Mouse (Mus musculus) liver, embryonic 11.5 days (tissue): ENCODE data around the gene Exosc10. TPM values are rescaled to one million over a fixed set of nuclear protein-coding genes. Genes with fewer than 3 reads are reported as not detected.

Experiments
- ATAC-seq: fragments of 200-750 bp; cut with Nextera tagmentation; replicated peaks from 2 replicates; pipeline ENCODE4 v1.8.0; 2017; ENCODE audit warnings: moderate number of reproducible peaks, mild to moderate bottlenecking, moderate TSS enrichment, moderate library complexity; ENCODE audit not compliant: low FRiP score
- DNase-seq: peaks from one replicate; pipeline ENCODE4 v3.0.0-alpha.2; 2017; ENCODE audit warnings: low spot score
- H3K27ac ChIP-seq: fragments of 300-500 bp; sonication (generic); 2 replicates; pipeline ENCODE4 v1.5.1; 2014; ENCODE audit warnings: mild to moderate bottlenecking, low read depth, low read length, control low read depth
- H3K27me3 ChIP-seq: fragments of 300-500 bp; sonication (generic); replicated peaks from 2 replicates; pipeline ENCODE4 v1.6.1; 2014; ENCODE audit warnings: low read length, mixed read lengths; ENCODE audit not compliant: control insufficient read depth, insufficient read depth
- H3K36me3 ChIP-seq: fragments of 300-500 bp; sonication (generic); 2 replicates; pipeline ENCODE4 v1.6.1; 2014; ENCODE audit warnings: mild to moderate bottlenecking, low read length, moderate library complexity, mixed read lengths; ENCODE audit not compliant: control insufficient read depth, insufficient read depth
- H3K4me1 ChIP-seq: fragments of 300-500 bp; sonication (generic); replicated peaks from 2 replicates; pipeline ENCODE4 v1.6.1; 2014; ENCODE audit warnings: low read length, mixed read lengths; ENCODE audit not compliant: control insufficient read depth, insufficient read depth
- H3K4me2 ChIP-seq: fragments of 300-500 bp; sonication (generic); 2 replicates; pipeline ENCODE4 v1.6.1; 2014; ENCODE audit warnings: mild to moderate bottlenecking, control low read depth, moderate library complexity
- H3K4me3 ChIP-seq: fragments of 300-500 bp; sonication (generic); 2 replicates; pipeline ENCODE4 v1.5.1; 2014; ENCODE audit warnings: low read depth, low read length, control low read depth
- H3K9ac ChIP-seq: fragments of 300-500 bp; sonication (generic); 2 replicates; pipeline ENCODE4 v1.6.1; 2014; ENCODE audit warnings: low read depth, low read length, control low read depth
- H3K9me3 ChIP-seq: fragments of 300-500 bp; sonication (generic); 2 replicates; pipeline ENCODE4 v1.6.1; 2016; ENCODE audit warnings: low read length, inconsistent platforms, mixed read lengths; ENCODE audit not compliant: control insufficient read depth
- WGBS: fragments of 180-500 bp; shearing (Covaris S2); extraction: QIAGEN DNeasy Blood & Tissue Kit; methylation state at CpG from one replicate; pipeline ENCODE4 v1.1.7; 2014; 5-methylcytosine and 5-hydroxymethylcytosine counted together
- polyA plus RNA-seq: library from polyadenylated mRNA; unstranded; fragments of >200 nt; fragmentation: Nextera tagmentation; extraction: Ambion mirVana; gene quantifications from 2 replicates; pipeline ENCODE4 v1.2.1, GENCODE M21; 2014

Gene Exosc10
- polyA plus RNA-seq, 1 experiment from 2014 or later: 92.4 TPM

- no peak for DNase-seq
- H3K36me3 ChIP-seq: peaks cover 6% of the 10 kb centered on the region
- H3K4me2 ChIP-seq: no peak overlapping the region
- no peaks in the 10 kb centered on the region for H3K9me3 ChIP-seq
- H3K27ac ChIP-seq: no peak overlapping the region
- 38% methylated on average over 9 of the region's 9 CpGs for WGBS
- peaks cover 22% of the 10 kb centered on the region; the same call in 1 of the 2 replicates for H3K4me1 ChIP-seq
- H3K4me3 ChIP-seq: no peak overlapping the region
- H3K27me3 ChIP-seq: no peaks in the 10 kb centered on the region
- ATAC-seq: no peak
- H3K9ac ChIP-seq: no peak overlapping the region
Measured at GRCm38 (mm10) chr4:148586648-148587047, 28.4 kb downstream of the Exosc10 start.

GRCm38 (mm10) chr4:148588793-148589192, 30.6 kb downstream of the Exosc10 start:
- H3K27ac ChIP-seq: no peak overlapping the region
- DNase-seq: no peak
- H3K4me3 ChIP-seq: no peak overlapping the region
- peaks cover 7% of the 10 kb centered on the region for H3K36me3 ChIP-seq
- WGBS: 71% methylated on average over 9 of the region's 9 CpGs
- ATAC-seq: no peak
- no peak overlapping the region for H3K4me2 ChIP-seq
- H3K9ac ChIP-seq: no peak overlapping the region
- H3K27me3 ChIP-seq: no peaks in the 10 kb centered on the region
- no peaks in the 10 kb centered on the region for H3K9me3 ChIP-seq
- peaks cover 22% of the 10 kb centered on the region for H3K4me1 ChIP-seq

DNA sequence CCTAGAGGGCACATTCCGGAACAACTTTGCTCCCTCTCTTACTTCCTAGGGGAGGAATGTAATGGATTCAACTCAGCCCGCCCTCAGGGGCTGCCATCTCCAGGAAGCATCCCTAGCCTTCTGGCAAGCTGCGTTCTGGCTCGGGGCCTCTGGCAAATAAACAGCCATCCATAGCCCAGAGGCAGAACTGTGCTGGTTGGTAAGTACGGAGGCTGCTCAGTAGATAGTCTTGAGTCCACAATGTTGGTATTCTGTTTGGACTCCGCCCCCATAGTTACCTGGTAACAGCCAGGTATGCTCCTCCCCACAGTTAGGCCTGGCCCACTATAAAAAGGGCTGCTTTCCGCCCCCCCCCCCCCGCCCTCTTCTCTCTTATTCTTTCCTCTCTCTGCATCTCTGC, 31.3 kb downstream of the Exosc10 start:
- no peak overlapping the region for H3K9ac ChIP-seq
- H3K27ac ChIP-seq: no peak overlapping the region
- peaks cover 15% of the 10 kb centered on the region for H3K36me3 ChIP-seq
- DNase-seq (no peak), ATAC-seq (no peak)
- 69% methylated on average over 6 of the region's 8 CpGs for WGBS
- H3K27me3 ChIP-seq: no peaks in the 10 kb centered on the region
- H3K4me2 ChIP-seq: no peak overlapping the region
- no peaks in the 10 kb centered on the region for H3K9me3 ChIP-seq
- peaks cover 22% of the 10 kb centered on the region for H3K4me1 ChIP-seq
- no peak overlapping the region for H3K4me3 ChIP-seq

DNA sequence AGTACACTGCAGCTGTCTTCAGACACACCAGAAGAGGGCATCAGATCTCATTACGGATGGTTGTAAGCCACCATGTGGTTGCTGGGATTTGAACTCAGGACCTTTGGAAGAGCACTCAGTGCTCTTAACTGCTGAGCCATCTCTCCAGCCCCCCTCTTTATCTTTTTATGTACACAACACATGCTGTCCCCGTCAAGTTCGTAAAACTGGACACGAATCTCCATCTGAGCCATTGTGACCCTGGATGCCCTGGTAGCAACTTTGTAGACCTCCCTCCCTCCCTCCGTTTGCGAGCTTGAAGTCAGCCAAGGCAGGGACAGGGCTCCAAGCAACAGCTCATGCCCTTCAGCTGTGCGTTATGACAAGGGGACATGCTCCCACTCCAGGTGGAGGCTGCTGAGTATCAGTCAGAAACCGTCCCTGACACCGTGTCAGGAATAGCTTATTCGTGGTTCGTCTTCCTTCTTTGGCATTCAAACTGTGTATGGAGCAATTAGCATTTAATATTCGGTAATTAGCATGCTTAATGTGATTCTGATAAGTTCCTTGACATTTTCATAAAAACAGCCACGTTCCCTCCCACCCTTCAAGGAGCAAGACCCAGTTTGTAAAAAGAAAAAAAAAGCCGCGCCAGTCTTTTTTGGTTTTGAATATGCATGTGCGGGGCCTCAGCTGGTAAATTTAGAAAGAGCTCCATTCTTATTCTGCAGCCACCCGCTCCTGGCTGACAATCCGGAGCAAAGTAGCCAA, 32.4 kb downstream of the Exosc10 start:
- DNase-seq: peak; percentile 70

DNA sequence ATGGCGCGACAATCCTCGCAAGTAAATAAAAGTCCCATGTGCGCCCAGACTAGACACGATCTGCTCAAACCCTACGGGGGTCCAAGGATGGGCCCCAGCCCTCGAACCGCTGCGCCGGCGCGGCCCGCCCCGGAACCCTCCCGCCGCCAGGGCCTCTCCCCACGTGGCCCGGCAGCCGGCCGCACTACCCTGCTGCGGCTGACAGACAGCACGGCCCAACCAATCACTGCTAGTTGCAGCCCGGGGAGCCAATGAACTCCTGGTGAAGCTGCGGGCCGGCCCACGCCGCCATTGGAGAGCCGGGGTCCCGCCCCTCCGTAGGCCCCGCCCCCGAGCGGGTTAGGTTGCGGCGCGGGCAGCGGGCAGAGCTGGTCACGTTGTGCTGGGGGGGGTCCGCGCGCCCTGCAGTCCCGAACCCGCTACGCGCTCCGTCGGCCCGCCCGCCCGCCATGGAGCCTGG, 33.0 kb downstream of the Exosc10 start, which contains the start of gene Srm:
Srm (plus strand) TSS at position 333 of the 460 bp plus-strand sequence.
- Histone ChIP-seq H3K4me3 (peak within 1 kb of the TSS; percentile 96), H3K9me3 (no peaks in the 10 kb centered on the region), H3K9ac (peak within 1 kb of the TSS; percentile 94), H3K4me1 (peaks cover 22% of the 10 kb centered on the region), H3K27ac (peak within 1 kb of the TSS; percentile 79), H3K27me3 (no peaks in the 10 kb centered on the region), H3K4me2 (peak within 1 kb of the TSS; percentile 90), H3K36me3 (peaks cover 31% of the 10 kb centered on the region)
- DNase-seq (peak; percentile 94), ATAC-seq (peak; percentile 98)
- under 1% methylated on average over 47 of the region's 50 CpGs for WGBS

More for the DNA sequence above, 32.4 kb downstream of the Exosc10 start:
- ATAC-seq: no peak
- H3K4me2 ChIP-seq: peak overlapping the region; percentile 90
- no peaks in the 10 kb centered on the region for H3K27me3 ChIP-seq
- 4% methylated on average over 18 of the region's 18 CpGs for WGBS
- H3K36me3 ChIP-seq: peaks cover 25% of the 10 kb centered on the region
- H3K4me3 ChIP-seq: peak overlapping the region; percentile 96
- peak overlapping the region; percentile 66 for H3K9ac ChIP-seq
- H3K4me1 ChIP-seq: peaks cover 22% of the 10 kb centered on the region
- no peaks in the 10 kb centered on the region for H3K9me3 ChIP-seq
- H3K27ac ChIP-seq: peak overlapping the region; percentile 71

DNA sequence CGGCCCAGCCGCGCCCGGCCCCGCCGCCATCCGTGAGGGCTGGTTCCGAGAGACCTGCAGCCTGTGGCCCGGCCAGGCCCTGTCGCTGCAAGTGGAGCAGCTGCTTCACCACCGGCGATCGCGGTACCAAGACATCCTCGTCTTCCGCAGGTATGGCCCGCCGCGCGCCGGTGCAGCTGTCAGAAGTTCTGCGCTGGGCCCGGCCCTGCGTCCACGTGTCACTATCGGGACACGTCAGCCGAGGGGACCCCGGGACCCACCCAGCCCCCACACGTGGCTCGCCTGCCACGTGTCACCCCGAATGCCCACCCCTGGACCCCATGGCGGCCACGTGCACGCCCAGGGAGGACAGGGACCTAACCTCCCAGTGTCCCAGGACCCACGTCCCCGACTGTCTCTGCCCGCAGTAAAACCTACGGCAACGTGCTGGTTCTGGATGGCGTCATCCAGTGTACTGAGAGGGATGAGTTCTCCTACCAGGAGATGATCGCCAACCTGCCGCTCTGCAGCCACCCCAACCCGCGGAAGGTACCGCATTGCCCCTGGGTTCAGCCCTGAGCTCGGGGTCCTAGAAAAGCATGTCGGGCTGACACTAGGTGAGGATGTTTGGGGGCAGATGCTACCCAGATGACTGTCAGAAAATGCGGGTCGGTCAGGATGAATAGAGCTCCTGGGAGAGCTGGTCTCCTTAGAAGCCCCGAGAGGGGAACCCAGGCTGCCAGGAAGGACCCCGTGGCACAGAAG, 33.6 kb downstream of the Exosc10 start:
- Histone ChIP-seq H3K9me3 (no peaks in the 10 kb centered on the region), H3K4me3 (peak overlapping the region; percentile 96), H3K4me1 (peaks cover 22% of the 10 kb centered on the region), H3K27me3 (no peaks in the 10 kb centered on the region), H3K36me3 (peaks cover 37% of the 10 kb centered on the region), H3K9ac (peak overlapping the region; percentile 94), H3K27ac (peak overlapping the region; percentile 79), H3K4me2 (peak overlapping the region; percentile 90)
- WGBS: under 1% methylated on average over 53 of the region's 53 CpGs
- ATAC-seq (peak; percentile 38), DNase-seq (no peak)

GRCm38 (mm10) chr4:148593996-148594395, 35.8 kb downstream of the Exosc10 start:
- no peak for DNase-seq
- H3K4me1 ChIP-seq: peaks cover 17% of the 10 kb centered on the region
- 0 out of 2 replicates have a peak overlapping the region, but pooled peaks have one; percentile 12 for H3K4me2 ChIP-seq
- H3K4me3 ChIP-seq: no peak overlapping the region
- H3K9ac ChIP-seq: no peak overlapping the region
- ATAC-seq: no peak
- no peaks in the 10 kb centered on the region for H3K27me3 ChIP-seq
- peaks cover 52% of the 10 kb centered on the region for H3K36me3 ChIP-seq
- WGBS: 98% methylated on average over 11 of the region's 11 CpGs
- H3K9me3 ChIP-seq: peaks cover 2% of the 10 kb centered on the region; the same call in 1 of the 2 replicates
- H3K27ac ChIP-seq: no peak overlapping the region

GRCm38 (mm10) chr4:148595916-148596315, 37.7 kb downstream of the Exosc10 start:
- H3K4me1 ChIP-seq: peaks cover 13% of the 10 kb centered on the region
- H3K9me3 ChIP-seq: peaks cover 2% of the 10 kb centered on the region; the same call in 1 of the 2 replicates
- ATAC-seq (no peak), DNase-seq (no peak)
- no peak overlapping the region for H3K27ac ChIP-seq
- no peak overlapping the region for H3K4me2 ChIP-seq
- peaks cover 53% of the 10 kb centered on the region for H3K36me3 ChIP-seq
- WGBS: 93% methylated on average over 6 of the region's 6 CpGs
- no peaks in the 10 kb centered on the region for H3K27me3 ChIP-seq
- no peak overlapping the region for H3K4me3 ChIP-seq
- H3K9ac ChIP-seq: no peak overlapping the region
